Mouse (Mus musculus) stomach, postnatal 0 days (tissue): Measurements from ENCODE around the gene Gtpbp8.

Experiments used
- CTCF ChIP-seq: IDR thresholded peaks from 2 replicates; pipeline ENCODE4 v1.5.1; 2016; ENCODE audit warnings: antibody characterized with exemption, low read depth, mild to moderate bottlenecking, moderate library complexity
- EP300 ChIP-seq: optimal IDR thresholded peaks from 2 replicates; pipeline ENCODE3; 2016; ENCODE audit warnings: antibody characterized with exemption

DNA sequence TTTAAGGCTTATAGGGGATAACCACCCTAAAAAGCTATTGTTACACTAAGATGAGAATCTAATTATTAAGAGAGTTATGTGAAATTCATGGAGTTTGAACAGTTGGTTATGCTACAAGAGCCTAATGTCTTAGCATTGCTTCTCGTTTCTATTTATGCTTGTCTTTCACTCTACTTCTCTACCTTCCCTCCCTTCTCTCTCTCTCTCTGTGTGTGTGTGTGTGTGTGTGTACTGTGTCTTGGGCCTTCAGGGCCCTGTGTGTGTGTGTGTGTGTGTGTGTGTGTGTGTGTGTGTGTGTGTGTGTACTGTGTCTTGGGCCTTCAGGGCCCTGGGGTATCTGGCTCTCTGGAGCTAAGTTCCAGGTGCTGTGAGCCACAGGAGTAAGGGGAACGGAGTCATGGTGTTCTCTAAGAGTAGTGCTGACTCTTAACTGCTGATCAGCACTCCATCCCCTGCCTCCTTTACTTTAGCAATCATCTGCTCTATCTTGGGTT, 29.0 kb downstream of the Gtpbp8 start:
- no peak for TF ChIP-seq CTCF
- no peak for TF ChIP-seq EP300
